Mouse (Mus musculus) liver, embryonic 15.5 days (tissue): ENCODE results near the gene Stkld1. TPM values are rescaled to one million over a fixed set of nuclear protein-coding genes. Genes with fewer than 3 reads are reported as not detected.

Experiments used
- ATAC-seq: fragments of 200-750 bp; cut with Nextera tagmentation; 2 replicates; pipeline ENCODE4 v1.8.0; 2017; ENCODE audit warnings: moderate number of reproducible peaks, mild to moderate bottlenecking, moderate library complexity; ENCODE audit not compliant: insufficient read depth
- H3K27ac ChIP-seq: fragments of 300-500 bp; sonication (generic); replicated peaks from 2 replicates; pipeline ENCODE4 v1.5.1; 2015; ENCODE audit warnings: mild to moderate bottlenecking, inconsistent platforms
- H3K27me3 ChIP-seq: fragments of 300-500 bp; sonication (generic); 2 replicates; pipeline ENCODE4 v1.6.1; 2015; ENCODE audit warnings: mild to moderate bottlenecking, inconsistent platforms
- H3K36me3 ChIP-seq: fragments of 300-500 bp; sonication (generic); replicated peaks from 2 replicates; pipeline ENCODE4 v1.6.1; 2015; ENCODE audit warnings: moderate library complexity, mild to moderate bottlenecking, inconsistent platforms
- H3K4me1 ChIP-seq: fragments of 300-500 bp; sonication (generic); replicated peaks from 2 replicates; pipeline ENCODE4 v1.6.1; 2015; ENCODE audit warnings: inconsistent platforms
- H3K4me2 ChIP-seq: fragments of 300-500 bp; sonication (generic); 2 replicates; pipeline ENCODE4 v1.6.1; 2015; ENCODE audit warnings: moderate library complexity, mild to moderate bottlenecking, inconsistent platforms
- H3K4me3 ChIP-seq: fragments of 300-500 bp; sonication (generic); replicated peaks from 2 replicates; pipeline ENCODE4 v1.5.1; 2015; ENCODE audit warnings: mild to moderate bottlenecking, inconsistent platforms
- H3K9ac ChIP-seq: fragments of 300-500 bp; sonication (generic); 2 replicates; pipeline ENCODE4 v1.6.1; 2015; ENCODE audit warnings: moderate library complexity, mild to moderate bottlenecking, inconsistent platforms
- H3K9me3 ChIP-seq: fragments of 300-500 bp; sonication (generic); replicated peaks from 2 replicates; pipeline ENCODE4 v1.6.1; 2016; ENCODE audit warnings: inconsistent platforms
- WGBS: fragments of 180-500 bp; shearing (Covaris S2); methylation state at CpG from one replicate; pipeline ENCODE4 v1.1.7; 2015; ENCODE audit warnings: mixed read lengths; ENCODE audit not compliant: insufficient replicate concordance; 5-methylcytosine and 5-hydroxymethylcytosine counted together
- polyA plus RNA-seq: library from polyadenylated mRNA; unstranded; fragments of >200 nt; fragmentation: Nextera tagmentation; extraction: Ambion mirVana; gene quantifications from 2 replicates; pipeline ENCODE4 v1.2.1, GENCODE M21; 2015

Gene Stkld1
- polyA plus RNA-seq, 1 experiment from 2014 or later: 0.06 TPM

DNA sequence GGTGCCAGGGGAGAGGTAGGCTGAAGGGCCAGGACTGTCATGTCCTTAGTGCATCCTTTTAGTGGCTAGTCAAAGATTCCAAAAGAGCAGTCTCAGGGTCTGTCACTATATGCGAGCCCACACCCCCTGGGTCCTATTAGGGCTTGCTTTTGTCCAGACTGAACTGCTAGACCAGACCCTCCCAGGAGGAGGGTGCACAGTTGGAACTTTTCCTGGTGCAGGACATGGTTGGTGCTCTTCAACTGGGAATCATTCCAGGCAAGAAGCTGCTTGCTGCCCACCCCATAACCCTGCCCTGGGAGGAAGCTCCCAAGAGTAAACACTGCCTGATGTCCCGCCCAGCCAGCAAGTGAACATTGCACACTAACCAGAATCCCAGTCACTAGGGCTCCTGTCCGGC, 39.3 kb downstream of the Stkld1 start, which contains the start of gene Adamts13:
Gene Adamts13 (plus strand): TSS at position 301 of the 400 bp plus-strand sequence.
- H3K27me3 ChIP-seq: no peaks in the 10 kb centered on the region; the same call in 1 of the 2 replicates
- H3K36me3 ChIP-seq: no peaks in the 10 kb centered on the region
- H3K9ac ChIP-seq: no peak within 1 kb of the TSS
- 29% methylated on average over 3 of the region's 3 CpGs for WGBS
- no peak within 1 kb of the TSS for H3K4me3 ChIP-seq
- ATAC-seq: peak; percentile 34; the same call in 1 of the 2 replicates
- 0 out of 2 replicates have a peak within 1 kb of the TSS, but pooled peaks have one; percentile 9 for H3K27ac ChIP-seq
- H3K4me1 ChIP-seq: no peaks in the 10 kb centered on the region; the same call in 1 of the 2 replicates
- no peak within 1 kb of the TSS for H3K4me2 ChIP-seq
- no peaks in the 10 kb centered on the region for H3K9me3 ChIP-seq

DNA sequence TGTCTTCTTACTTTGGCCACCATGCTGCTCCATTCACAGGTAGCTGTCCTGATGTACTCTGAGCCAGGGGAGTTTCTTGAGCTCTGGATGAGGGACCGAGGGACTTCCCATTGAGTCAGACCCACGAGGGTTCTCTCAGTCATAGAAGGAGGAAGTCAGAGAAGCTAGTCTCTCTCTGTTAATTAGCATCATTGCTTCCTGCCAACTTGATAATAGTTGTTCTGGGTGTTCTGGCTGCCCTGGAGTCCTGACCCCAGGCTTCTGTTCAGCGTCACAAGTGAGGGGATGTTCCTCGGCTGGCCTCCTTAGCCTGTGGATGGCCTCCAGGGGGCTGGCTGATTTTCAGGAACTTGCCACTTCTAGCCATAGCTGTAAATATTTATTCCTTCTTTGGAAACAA, 40.1 kb downstream of the Stkld1 start:
- H3K36me3 ChIP-seq: no peaks in the 10 kb centered on the region
- no peaks in the 10 kb centered on the region; the same call in none of the 2 replicates for H3K27me3 ChIP-seq
- 0 out of 2 replicates have a peak overlapping the region, but pooled peaks have one; percentile 9 for H3K27ac ChIP-seq
- no peaks in the 10 kb centered on the region for H3K9me3 ChIP-seq
- WGBS: 11% methylated on average over 4 of the region's 4 CpGs
- no peak for ATAC-seq
- H3K4me3 ChIP-seq: no peak overlapping the region
- no peak overlapping the region for H3K4me2 ChIP-seq
- H3K9ac ChIP-seq: no peak overlapping the region
- no peaks in the 10 kb centered on the region; the same call in 1 of the 2 replicates for H3K4me1 ChIP-seq

DNA sequence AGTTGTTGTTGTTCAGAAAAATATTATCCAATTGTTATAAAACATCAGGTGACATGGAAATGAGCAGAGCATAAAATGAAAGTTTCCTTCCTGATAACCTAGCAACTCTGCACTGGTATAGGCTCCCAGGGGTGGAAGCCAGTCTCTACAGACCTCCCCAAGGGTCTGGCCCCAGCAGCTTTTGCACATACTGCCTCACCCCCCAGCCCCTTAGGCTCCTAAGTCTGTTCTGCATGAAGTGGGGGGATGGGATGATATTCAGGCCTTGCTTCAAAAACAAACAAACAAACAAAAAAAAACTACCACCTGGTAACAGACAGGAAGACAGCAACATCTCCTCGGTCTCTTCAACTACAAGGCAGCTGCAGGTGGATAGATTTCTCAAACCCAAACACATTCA, 46.5 kb downstream of the Stkld1 start:
- Histone ChIP-seq H3K4me1 (no peaks in the 10 kb centered on the region), H3K27ac (no peak overlapping the region), H3K27me3 (no peaks in the 10 kb centered on the region; the same call in none of the 2 replicates), H3K9me3 (no peaks in the 10 kb centered on the region), H3K36me3 (no peaks in the 10 kb centered on the region), H3K4me2 (no peak overlapping the region), H3K9ac (no peak overlapping the region), H3K4me3 (no peak overlapping the region)
- 46% methylated on average over 1 of the region's 1 CpGs for WGBS
- no peak for ATAC-seq

DNA sequence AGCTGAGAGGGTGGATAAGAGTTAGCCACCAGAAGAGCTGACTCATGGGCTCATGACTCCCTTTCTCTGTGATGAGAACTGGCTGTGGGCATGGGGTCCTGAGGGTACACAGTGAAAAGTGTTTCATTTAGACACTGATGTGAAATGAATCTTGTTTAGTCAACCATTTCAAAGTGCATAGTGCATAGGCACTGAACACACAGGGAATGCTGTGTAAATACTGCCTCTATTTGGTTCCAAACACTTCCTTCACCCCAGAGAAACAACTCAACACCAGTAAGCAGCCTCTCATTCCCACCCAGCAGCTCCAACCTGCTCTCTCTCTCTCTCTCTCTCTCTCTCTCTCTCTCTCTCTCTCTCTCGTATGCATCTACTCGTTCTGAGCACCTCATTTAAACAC, 50.3 kb downstream of the Stkld1 start:
- H3K4me2 ChIP-seq: no peak overlapping the region
- no peak overlapping the region for H3K4me3 ChIP-seq
- peak; percentile 33; the same call in 1 of the 2 replicates for ATAC-seq
- no peaks in the 10 kb centered on the region for H3K9me3 ChIP-seq
- WGBS: 37% methylated on average over 2 of the region's 2 CpGs
- no peak overlapping the region for H3K9ac ChIP-seq
- H3K4me1 ChIP-seq: no peaks in the 10 kb centered on the region
- no peaks in the 10 kb centered on the region; the same call in 1 of the 2 replicates for H3K27me3 ChIP-seq
- H3K36me3 ChIP-seq: no peaks in the 10 kb centered on the region
- H3K27ac ChIP-seq: no peak overlapping the region

DNA sequence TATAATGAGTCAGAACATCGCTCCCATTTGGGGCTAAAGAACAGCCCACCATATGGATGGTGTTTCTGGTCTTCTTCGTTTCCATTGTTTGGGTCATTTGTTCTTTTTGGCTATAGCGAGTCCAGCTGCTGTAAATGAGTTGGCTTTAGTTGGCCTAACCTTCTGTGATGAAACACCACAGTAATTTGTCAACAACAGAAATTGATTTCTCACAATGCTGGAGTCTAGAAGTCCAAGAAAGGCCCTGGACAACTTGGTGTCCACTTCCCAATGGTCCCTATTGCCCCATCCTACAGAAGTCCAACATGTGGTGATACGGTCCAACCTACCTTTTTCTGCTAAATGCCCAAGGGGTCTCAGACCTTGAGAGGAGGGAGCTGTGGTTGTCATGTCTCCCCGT, 50.8 kb downstream of the Stkld1 start:
- H3K9ac ChIP-seq: no peak overlapping the region
- whole genome bisulfite sequencing: 60% methylated on average over 5 of the region's 5 CpGs

DNA sequence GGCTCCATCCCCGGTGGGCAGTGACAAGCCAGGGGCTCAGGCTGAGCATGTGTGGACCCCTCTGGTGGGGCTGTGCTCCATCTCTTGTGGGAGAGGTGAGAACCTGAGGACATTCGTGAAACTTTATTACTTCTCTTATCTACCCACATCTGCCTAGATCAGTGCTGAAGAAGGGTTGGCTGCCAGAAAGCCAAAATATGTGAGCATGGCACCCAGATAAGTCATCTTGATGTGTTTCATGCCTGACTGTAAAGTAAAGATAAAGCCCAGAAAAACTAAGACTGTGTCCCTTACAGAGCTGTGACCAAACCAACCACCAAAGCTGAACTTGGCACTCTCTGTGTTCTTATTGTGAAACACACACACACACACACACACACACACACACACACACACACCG, 60.1 kb downstream of the Stkld1 start:
- no peak overlapping the region for H3K27ac ChIP-seq
- peaks cover 3% of the 10 kb centered on the region for H3K4me1 ChIP-seq
- no peak overlapping the region for H3K4me2 ChIP-seq
- no peak for ATAC-seq
- no peak overlapping the region for H3K9ac ChIP-seq
- no peaks in the 10 kb centered on the region for H3K36me3 ChIP-seq
- no peaks in the 10 kb centered on the region for H3K27me3 ChIP-seq
- no peak overlapping the region for H3K4me3 ChIP-seq
- no peaks in the 10 kb centered on the region for H3K9me3 ChIP-seq
- 44% methylated on average over 3 of the region's 3 CpGs for WGBS

More for the DNA sequence above, 50.8 kb downstream of the Stkld1 start:
- Histone ChIP-seq H3K27me3 (no peaks in the 10 kb centered on the region; the same call in 1 of the 2 replicates), H3K4me1 (no peaks in the 10 kb centered on the region), H3K4me3 (no peak overlapping the region), H3K36me3 (no peaks in the 10 kb centered on the region), H3K27ac (no peak overlapping the region), H3K4me2 (no peak overlapping the region), H3K9me3 (no peaks in the 10 kb centered on the region)
- peak; percentile 38; the same call in 1 of the 2 replicates for ATAC-seq

DNA sequence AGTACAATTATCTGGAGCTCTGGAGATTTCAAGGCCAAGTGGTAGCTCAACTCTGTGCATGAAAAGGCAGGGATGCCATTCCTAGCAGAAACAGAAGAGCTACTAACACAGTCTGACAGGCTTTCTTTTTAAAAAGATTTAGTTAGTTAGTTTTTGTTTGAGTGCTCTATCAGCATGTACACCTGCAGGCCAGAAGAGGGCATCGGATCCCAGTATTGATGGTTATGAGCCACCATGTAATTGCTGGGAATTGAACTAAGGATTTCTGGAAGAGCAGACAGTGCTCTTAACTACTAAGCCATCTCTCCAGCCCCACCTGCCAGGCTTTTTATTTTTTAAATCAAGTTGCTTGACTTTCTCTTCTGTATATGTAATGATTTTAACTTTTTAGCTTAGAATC, 63.7 kb downstream of the Stkld1 start:
- Histone ChIP-seq H3K27ac (no peak overlapping the region), H3K27me3 (no peaks in the 10 kb centered on the region), H3K4me1 (peaks cover 3% of the 10 kb centered on the region), H3K36me3 (no peaks in the 10 kb centered on the region), H3K9ac (no peak overlapping the region), H3K4me2 (no peak overlapping the region), H3K9me3 (no peaks in the 10 kb centered on the region), H3K4me3 (no peak overlapping the region)
- ATAC-seq: no peak
- WGBS: 77% methylated on average over 1 of the region's 1 CpGs

DNA sequence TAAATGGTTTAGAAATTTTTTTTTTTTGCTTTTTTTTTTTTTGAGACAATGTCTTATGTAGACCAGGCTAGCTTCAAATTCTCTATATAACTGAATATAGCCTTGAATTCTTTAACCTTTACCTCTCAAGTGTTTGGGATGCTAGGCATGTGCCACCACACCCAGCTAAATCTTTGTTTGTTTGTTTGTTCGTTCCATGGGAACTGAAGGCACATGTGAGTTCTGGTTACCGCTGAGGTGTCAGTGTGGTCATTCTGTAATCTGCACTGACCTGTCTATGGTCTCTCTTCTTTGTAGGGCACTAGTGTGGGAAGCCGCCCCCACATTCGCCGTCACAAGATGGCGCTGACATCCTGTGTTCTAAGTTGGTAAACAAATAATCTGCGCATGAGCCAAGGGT, 64.1 kb downstream of the Stkld1 start:
- Histone ChIP-seq H3K4me1 (peaks cover 3% of the 10 kb centered on the region), H3K4me2 (no peak overlapping the region), H3K4me3 (no peak overlapping the region), H3K9ac (no peak overlapping the region), H3K36me3 (no peaks in the 10 kb centered on the region), H3K27me3 (no peaks in the 10 kb centered on the region), H3K9me3 (no peaks in the 10 kb centered on the region), H3K27ac (no peak overlapping the region)
- ATAC-seq: no peak
- WGBS: 77% methylated on average over 7 of the region's 7 CpGs

Other genes with a start within 250 kb of the Stkld1 start
- gene Abo, start 69.1 kb upstream of the Stkld1 start, polyA plus RNA-seq: not detected in 2 replicates
- gene Surf6, start 31.2 kb upstream of the Stkld1 start, polyA plus RNA-seq: 9.9 and 10.8 TPM in 2 replicates
- 19.0 TPM in 2 replicates for gene Med22, start 23.4 kb upstream of the Stkld1 start, polyA plus RNA-seq
- 341 and 352 TPM in 2 replicates for gene Rpl7a, start 23.3 kb upstream of the Stkld1 start, polyA plus RNA-seq
- gene Surf2, start 17.7 kb upstream of the Stkld1 start, polyA plus RNA-seq: 19.0 and 21.4 TPM in 2 replicates
- gene Surf1, start 17.5 kb upstream of the Stkld1 start, polyA plus RNA-seq: 33.3 and 33.8 TPM in 2 replicates
- 118 and 129 TPM in 2 replicates for gene Surf4, start 119 bp upstream of the Stkld1 start, polyA plus RNA-seq
- gene Rexo4, start 30.3 kb downstream of the Stkld1 start, polyA plus RNA-seq: 19.2 and 19.9 TPM in 2 replicates
- gene Adamts13, start 39.4 kb downstream of the Stkld1 start, polyA plus RNA-seq: 1.6 and 2.0 TPM in 2 replicates
- 13.2 and 15.0 TPM in 2 replicates for gene Cacfd1, start 75.9 kb downstream of the Stkld1 start, polyA plus RNA-seq
- gene Slc2a6, start 94.0 kb downstream of the Stkld1 start, polyA plus RNA-seq: 0.28 and 0.29 TPM in 2 replicates
- gene Mymk, start 138.1 kb downstream of the Stkld1 start, polyA plus RNA-seq: 1.9 and 2.5 TPM in 2 replicates
- 0.32 and 0.48 TPM in 2 replicates for gene Adamtsl2, start 145.3 kb downstream of the Stkld1 start, polyA plus RNA-seq
- not detected in 2 replicates for gene Fam163b, start 208.4 kb downstream of the Stkld1 start, polyA plus RNA-seq
- gene Dbh, start 231.2 kb downstream of the Stkld1 start, polyA plus RNA-seq: 0.07 TPM in 2 replicates